Mouse (Mus musculus) heart, adult 9 months (tissue): ENCODE measurements at regions not wholly inside any gene's neighbourhood (a gene's known extent, or its start where the extent isn't known, plus 50 kb on each side); places are given as distances from the start of the nearest gene placed in this dataset.
A peak's percentile ranks its signal among the peaks of the same experiment; 100 is the strongest.

Source experiments
- DNase-seq, 2 experiments: peaks; one replicate each; pipeline ENCODE4 v3.0.0; 2022; ENCODE audit warnings: low spot score in 2 of 2

- peak; percentile 14 to 35 for DNase-seq
Measured at GRCm38 (mm10) chr13:6255303-6255702, 292.6 kb upstream of the Pitrm1 start.

- DNase-seq, result no peak
Measured at GRCm38 (mm10) chr13:6255728-6256496, 292.0 kb upstream of the Pitrm1 start.

- no peak for DNase-seq
Measured at GRCm38 (mm10) chr13:6258456-6258855, 289.5 kb upstream of the Pitrm1 start.

- DNase-seq, result no peak
Measured at GRCm38 (mm10) chr13:6260321-6260865, 287.6 kb upstream of the Pitrm1 start.

GRCm38 (mm10) chr13:6261458-6261857 lies 286.5 kb upstream of the Pitrm1 start:
- no peak for DNase-seq

- no peak for DNase-seq
Measured at GRCm38 (mm10) chr13:6270546-6270945, 277.4 kb upstream of the Pitrm1 start.

GRCm38 (mm10) chr13:6272932-6273331 lies 275.0 kb upstream of the Pitrm1 start:
- DNase-seq, result no peak

- no peak for DNase-seq
Measured at GRCm38 (mm10) chr13:6280073-6280472, 267.9 kb upstream of the Pitrm1 start.

GRCm38 (mm10) chr13:6288109-6288508 lies 259.8 kb upstream of the Pitrm1 start:
- no peak for DNase-seq

- no peak for DNase-seq
Measured at GRCm38 (mm10) chr13:6292098-6292497, 255.9 kb upstream of the Pitrm1 start.

- DNase-seq, result no peak
Measured at GRCm38 (mm10) chr13:6305718-6306117, 242.2 kb upstream of the Pitrm1 start.

- no peak for DNase-seq
Measured at GRCm38 (mm10) chr13:6306616-6306988, 241.3 kb upstream of the Pitrm1 start.

GRCm38 (mm10) chr13:6306989-6307917 lies 240.7 kb upstream of the Pitrm1 start:
- no peak for DNase-seq

- DNase-seq, result no peak
Measured at GRCm38 (mm10) chr13:6316201-6316600, 231.7 kb upstream of the Pitrm1 start.

GRCm38 (mm10) chr13:6323948-6324347 lies 224.0 kb upstream of the Pitrm1 start:
- DNase-seq, result no peak

- no peak for DNase-seq
Measured at GRCm38 (mm10) chr13:6330320-6330950, 217.5 kb upstream of the Pitrm1 start.

GRCm38 (mm10) chr13:6340157-6340556 lies 207.8 kb upstream of the Pitrm1 start:
- DNase-seq, result no peak

- DNase-seq, result peak; percentile 4 to 8
Measured at GRCm38 (mm10) chr13:6341102-6341737, 206.7 kb upstream of the Pitrm1 start.

- no peak for DNase-seq
Measured at GRCm38 (mm10) chr13:6365169-6365568, 182.8 kb upstream of the Pitrm1 start.

GRCm38 (mm10) chr13:6367661-6368060 lies 180.3 kb upstream of the Pitrm1 start:
- no peak for DNase-seq

- DNase-seq, result no peak
Measured at GRCm38 (mm10) chr13:6374570-6375173, 173.3 kb upstream of the Pitrm1 start.
